Mouse (Mus musculus) lung, embryonic 14.5 days (tissue): ENCODE data around the gene Ptprg. TPM values are rescaled to one million over a fixed set of nuclear protein-coding genes. Genes with fewer than 3 reads are reported as not detected.

ENCODE experiments used
- ATAC-seq: fragments of 200-750 bp; cut with Nextera tagmentation; 2 replicates; pipeline ENCODE4 v1.8.0; 2017; ENCODE audit warnings: mild to moderate bottlenecking, moderate TSS enrichment, moderate library complexity; ENCODE audit not compliant: insufficient read depth
- DNase-seq: peaks from one replicate; pipeline ENCODE4 v3.0.0-alpha.2; 2015
- H3K27ac ChIP-seq: fragments of 300-500 bp; sonication (generic); 2 replicates; pipeline ENCODE4 v1.5.1; 2014; ENCODE audit warnings: low read depth, mild to moderate bottlenecking, moderate library complexity
- H3K27me3 ChIP-seq: fragments of 300-500 bp; sonication (generic); 2 replicates; pipeline ENCODE4 v1.6.1; 2014; ENCODE audit warnings: low read length, control low read depth; ENCODE audit not compliant: insufficient read depth
- H3K36me3 ChIP-seq: fragments of 300-500 bp; sonication (generic); 2 replicates; pipeline ENCODE4 v1.6.1; 2014; ENCODE audit warnings: control low read depth; ENCODE audit not compliant: insufficient read depth
- H3K4me1 ChIP-seq: fragments of 300-500 bp; sonication (generic); 2 replicates; pipeline ENCODE4 v1.6.1; 2014; ENCODE audit warnings: antibody characterized with exemption, control low read depth; ENCODE audit not compliant: insufficient read depth
- H3K4me2 ChIP-seq: fragments of 300-500 bp; sonication (generic); 2 replicates; pipeline ENCODE4 v1.6.1; 2014; ENCODE audit warnings: mild to moderate bottlenecking
- H3K4me3 ChIP-seq: fragments of 300-500 bp; sonication (generic); 2 replicates; pipeline ENCODE4 v1.5.1; 2014; ENCODE audit warnings: low read depth, low read length
- H3K9ac ChIP-seq: fragments of 300-500 bp; sonication (generic); 2 replicates; pipeline ENCODE4 v1.6.1; 2014
- H3K9me3 ChIP-seq: fragments of 300-500 bp; sonication (generic); 2 replicates; pipeline ENCODE4 v1.6.1; 2016; ENCODE audit warnings: low read depth, low read length, control low read depth
- CTCF ChIP-seq: IDR thresholded peaks from 2 replicates; pipeline ENCODE4 v1.5.1; 2016; ENCODE audit warnings: antibody characterized with exemption, low read depth
- WGBS: fragments of 180-500 bp; shearing (Covaris S2); extraction: QIAGEN DNeasy Blood & Tissue Kit; methylation state at CpG from one replicate; pipeline ENCODE4 v1.1.7; 2014; 5-methylcytosine and 5-hydroxymethylcytosine counted together
- polyA plus RNA-seq: library from polyadenylated mRNA; unstranded; fragments of >200 nt; fragmentation: Nextera tagmentation; extraction: Ambion mirVana; gene quantifications from 2 replicates; pipeline ENCODE4 v1.2.1, GENCODE M21; 2014

The Ptprg gene
- polyA plus RNA-seq, 1 experiment from 2014 or later: 43.2 TPM

DNA sequence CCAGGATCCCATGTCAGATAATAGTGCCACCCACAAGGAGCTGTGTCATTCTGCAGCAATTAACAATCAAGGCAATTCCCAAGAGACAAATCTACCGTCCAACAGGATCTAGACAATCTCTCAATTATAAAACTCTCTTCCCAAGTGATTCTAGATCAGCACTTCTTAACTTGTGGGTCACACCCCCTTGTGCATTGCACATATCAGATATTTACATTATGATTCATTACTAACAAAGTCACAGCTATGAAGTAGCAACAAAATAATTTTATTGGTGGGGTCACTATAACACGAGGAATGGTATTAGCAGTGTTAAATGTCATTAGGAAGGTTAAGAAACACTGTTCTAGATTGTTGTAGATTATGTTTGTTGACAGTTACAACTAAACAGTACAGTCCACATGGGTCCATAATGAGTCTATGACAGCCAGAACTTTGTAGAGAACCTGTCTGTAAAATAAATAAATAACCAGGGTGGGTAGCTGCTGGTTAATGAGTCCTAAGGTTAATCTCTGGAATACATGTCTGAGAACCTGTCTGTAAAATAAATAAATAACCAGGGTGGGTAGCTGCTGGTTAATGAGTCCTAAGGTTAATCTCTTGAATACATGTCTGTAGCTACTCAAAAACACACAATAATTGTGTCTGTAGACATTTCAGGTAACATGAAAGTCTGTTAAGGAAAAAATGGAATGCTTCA lies 520.2 kb downstream of the Ptprg start:
- no peak for TF ChIP-seq CTCF
- Histone ChIP-seq H3K27ac (no peak overlapping the region), H3K9ac (no peak overlapping the region), H3K4me3 (no peak overlapping the region), H3K9me3 (no peaks in the 10 kb centered on the region), H3K4me2 (no peak overlapping the region), H3K36me3 (no peaks in the 10 kb centered on the region), H3K4me1 (no peaks in the 10 kb centered on the region), H3K27me3 (no peaks in the 10 kb centered on the region)
- 66% methylated on average over 2 of the region's 2 CpGs for WGBS
- ATAC-seq: no peak
- DNase-seq: no peak

DNA sequence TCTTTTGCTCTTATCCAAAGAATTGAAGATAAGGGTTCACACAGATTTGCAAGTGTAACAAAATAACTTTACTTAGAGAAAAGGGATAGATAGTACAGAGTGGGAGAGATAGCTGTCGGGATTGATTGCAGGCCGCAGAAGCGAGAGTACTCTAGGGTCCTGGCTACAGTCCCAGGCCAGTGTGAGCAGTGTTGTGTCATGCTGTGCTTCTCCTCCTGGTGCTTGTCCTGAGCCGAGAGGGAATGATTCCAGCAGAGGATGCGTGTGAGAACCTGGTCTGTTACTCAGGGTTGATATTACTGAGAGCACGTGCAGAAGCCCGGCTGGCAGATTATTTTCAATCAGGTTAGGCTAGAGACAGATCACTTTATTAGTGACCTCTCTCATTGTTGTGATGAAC lies 523.9 kb downstream of the Ptprg start:
- no peaks in the 10 kb centered on the region for H3K27me3 ChIP-seq
- H3K4me1 ChIP-seq: no peaks in the 10 kb centered on the region
- no peak overlapping the region for H3K4me3 ChIP-seq
- no peaks in the 10 kb centered on the region for H3K36me3 ChIP-seq
- ATAC-seq (no peak), DNase-seq (peak; percentile 41)
- no peak for TF ChIP-seq CTCF
- 0 out of 2 replicates have a peak overlapping the region, but pooled peaks have one; percentile 12 for H3K27ac ChIP-seq
- no peaks in the 10 kb centered on the region for H3K9me3 ChIP-seq
- no peak overlapping the region for H3K9ac ChIP-seq
- H3K4me2 ChIP-seq: no peak overlapping the region
- WGBS: 57% methylated on average over 7 of the region's 7 CpGs

DNA sequence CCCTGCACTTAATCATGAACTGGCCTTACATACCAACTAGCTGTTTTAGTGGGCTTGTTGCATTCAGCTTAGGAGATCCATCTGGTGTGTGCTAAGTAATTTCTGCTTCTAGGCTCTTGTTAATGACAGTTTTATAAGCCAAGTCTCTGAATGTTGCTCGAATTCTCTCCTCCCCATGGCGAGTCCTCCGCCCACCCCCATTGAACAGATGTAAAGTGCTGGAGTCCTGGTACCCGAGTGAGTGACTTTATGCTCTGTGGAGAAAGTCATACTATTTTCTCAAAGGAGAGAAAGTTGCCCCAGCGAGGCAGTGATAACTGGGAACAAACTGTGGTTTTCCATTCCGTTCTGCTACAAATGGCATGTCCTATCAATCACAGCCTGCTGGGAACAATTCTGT lies 525.9 kb downstream of the Ptprg start:
- H3K4me3 ChIP-seq: no peak overlapping the region
- no peaks in the 10 kb centered on the region for H3K4me1 ChIP-seq
- 57% methylated on average over 6 of the region's 6 CpGs for WGBS
- TF ChIP-seq CTCF: no peak
- H3K4me2 ChIP-seq: no peak overlapping the region
- DNase-seq (no peak), ATAC-seq (no peak)
- no peaks in the 10 kb centered on the region for H3K36me3 ChIP-seq
- no peak overlapping the region for H3K27ac ChIP-seq
- no peaks in the 10 kb centered on the region for H3K9me3 ChIP-seq
- H3K9ac ChIP-seq: no peak overlapping the region
- no peaks in the 10 kb centered on the region for H3K27me3 ChIP-seq

DNA sequence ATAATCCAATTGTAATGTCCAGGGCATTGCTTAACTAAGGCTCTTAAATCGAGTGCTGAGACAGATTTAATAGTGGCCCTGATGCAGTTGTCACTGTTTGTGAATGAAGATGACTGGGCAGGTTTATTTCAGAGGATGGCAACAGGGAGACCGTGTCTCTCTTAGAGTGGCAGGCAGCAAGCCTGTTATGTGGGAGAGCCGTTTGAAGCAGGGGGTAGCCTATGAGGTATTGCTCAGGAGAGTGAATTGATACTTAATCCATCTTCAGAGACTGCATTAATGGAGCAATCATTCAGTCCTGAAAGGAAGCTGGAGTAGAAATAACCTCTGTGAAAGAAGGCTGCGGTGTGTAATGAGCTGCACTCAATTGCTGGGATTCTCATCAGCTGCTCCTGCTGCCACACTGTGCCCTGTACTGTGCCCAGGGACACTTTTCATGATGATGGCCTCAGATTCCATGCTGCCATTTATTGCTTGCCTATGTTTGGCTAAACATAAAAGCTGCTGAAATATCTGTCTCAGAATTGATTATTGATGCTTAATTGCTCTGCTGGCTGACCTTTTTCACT lies 526.6 kb downstream of the Ptprg start:
- no peak overlapping the region for H3K4me2 ChIP-seq
- no peaks in the 10 kb centered on the region for H3K9me3 ChIP-seq
- ATAC-seq (no peak), DNase-seq (no peak)
- no peak for TF ChIP-seq CTCF
- no peak overlapping the region for H3K9ac ChIP-seq
- H3K4me3 ChIP-seq: no peak overlapping the region
- H3K27ac ChIP-seq: no peak overlapping the region
- 51% methylated on average over 4 of the region's 4 CpGs for WGBS
- H3K4me1 ChIP-seq: no peaks in the 10 kb centered on the region
- no peaks in the 10 kb centered on the region for H3K27me3 ChIP-seq
- no peaks in the 10 kb centered on the region for H3K36me3 ChIP-seq

DNA sequence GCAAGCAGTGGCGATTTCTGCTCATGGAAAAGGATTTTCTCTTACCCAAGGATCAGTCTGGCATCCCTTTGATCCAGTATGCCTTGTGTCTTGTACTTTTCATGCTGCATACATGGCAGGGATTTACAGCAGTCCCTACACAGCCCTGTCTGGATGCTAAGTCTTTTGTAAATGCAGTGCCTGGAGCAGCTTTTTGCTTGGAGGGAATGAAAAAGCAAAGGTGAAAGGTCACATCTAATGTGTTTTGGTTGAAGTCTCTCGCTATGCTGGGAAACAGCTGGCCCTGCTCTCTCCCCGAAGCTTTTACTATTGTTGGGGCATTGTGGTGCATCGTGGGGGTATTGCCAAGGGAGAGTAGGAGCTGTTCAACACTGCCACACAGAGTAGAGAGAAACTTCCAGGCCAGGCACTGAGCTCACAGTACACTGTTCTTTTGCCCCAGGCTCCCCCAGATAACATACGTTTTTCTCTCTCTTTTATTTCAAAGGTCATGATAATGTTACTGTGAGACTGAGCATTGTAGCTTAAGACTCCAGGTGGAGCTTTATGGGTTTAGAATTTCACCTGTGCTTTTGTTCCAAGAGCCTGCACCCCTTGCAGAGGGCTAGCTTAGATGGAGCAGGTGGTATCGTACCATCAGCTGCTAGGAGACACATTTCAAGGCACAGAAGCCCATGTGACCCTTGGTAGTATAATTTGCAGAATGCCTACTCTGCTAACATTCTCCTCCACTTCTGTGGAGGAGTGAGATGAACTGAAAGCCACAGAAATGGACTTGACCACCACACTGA lies 529.0 kb downstream of the Ptprg start:
- no peak overlapping the region for H3K4me3 ChIP-seq
- H3K9ac ChIP-seq: no peak overlapping the region
- no peak overlapping the region for H3K4me2 ChIP-seq
- TF ChIP-seq CTCF: no peak
- no peak overlapping the region for H3K27ac ChIP-seq
- no peaks in the 10 kb centered on the region for H3K9me3 ChIP-seq
- no peaks in the 10 kb centered on the region for H3K36me3 ChIP-seq
- H3K4me1 ChIP-seq: peaks cover 9% of the 10 kb centered on the region; the same call in 1 of the 2 replicates
- ATAC-seq (peak; percentile 47), DNase-seq (peak; percentile 75)
- 44% methylated on average over 6 of the region's 6 CpGs for WGBS
- no peaks in the 10 kb centered on the region for H3K27me3 ChIP-seq

DNA sequence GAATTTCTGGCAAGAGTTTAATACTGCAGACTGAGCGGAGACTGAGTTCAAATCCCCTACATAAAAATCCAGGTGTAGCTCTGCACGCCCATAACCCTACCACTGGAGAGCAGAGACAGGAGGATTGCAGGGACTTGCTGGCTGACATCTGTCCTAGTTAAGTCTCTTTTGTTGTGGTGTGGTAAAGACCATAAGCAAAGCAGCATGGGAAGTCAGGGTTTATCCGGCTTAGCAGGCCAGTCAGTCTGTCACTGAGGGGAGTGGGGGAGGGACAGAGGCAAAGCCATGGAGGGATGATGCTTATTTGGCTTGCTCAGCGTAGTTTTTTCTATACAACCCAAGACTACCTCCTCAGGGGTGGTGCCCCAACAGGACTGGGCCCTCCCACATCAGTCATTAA lies 530.7 kb downstream of the Ptprg start:
- peaks cover 9% of the 10 kb centered on the region; the same call in 1 of the 2 replicates for H3K4me1 ChIP-seq
- 77% methylated on average over 4 of the region's 4 CpGs for WGBS
- H3K27ac ChIP-seq: no peak overlapping the region
- no peak overlapping the region for H3K4me2 ChIP-seq
- no peak overlapping the region for H3K4me3 ChIP-seq
- DNase-seq (no peak), ATAC-seq (no peak)
- H3K9me3 ChIP-seq: no peaks in the 10 kb centered on the region
- no peaks in the 10 kb centered on the region for H3K36me3 ChIP-seq
- H3K9ac ChIP-seq: no peak overlapping the region
- no peaks in the 10 kb centered on the region for H3K27me3 ChIP-seq
- no peak for TF ChIP-seq CTCF

DNA sequence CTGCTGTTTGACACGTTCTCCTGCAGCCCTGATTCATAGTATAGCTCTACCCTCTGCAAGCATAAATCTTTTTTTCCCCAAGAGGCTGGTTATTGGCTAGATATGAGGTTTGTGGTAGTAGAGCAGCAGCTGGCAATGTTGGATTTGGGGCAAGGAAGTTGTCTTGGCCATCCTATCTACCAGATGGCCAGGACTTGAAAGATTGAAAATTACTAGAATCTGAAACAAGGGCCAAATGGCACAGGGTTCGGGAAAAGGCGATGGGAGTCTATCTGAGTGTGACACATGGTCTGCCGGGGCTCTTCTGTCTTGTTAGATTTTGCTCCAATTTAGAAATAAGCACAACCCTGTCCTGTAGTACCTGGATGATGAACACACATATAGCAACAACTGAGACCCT lies 531.7 kb downstream of the Ptprg start:
- Histone ChIP-seq H3K4me3 (no peak overlapping the region), H3K27me3 (no peaks in the 10 kb centered on the region), H3K36me3 (no peaks in the 10 kb centered on the region), H3K9ac (no peak overlapping the region), H3K4me1 (peaks cover 9% of the 10 kb centered on the region; the same call in 1 of the 2 replicates), H3K4me2 (no peak overlapping the region), H3K9me3 (no peaks in the 10 kb centered on the region), H3K27ac (no peak overlapping the region)
- WGBS: 82% methylated on average over 4 of the region's 4 CpGs
- no peak for ATAC-seq
- TF ChIP-seq CTCF: no peak
- DNase-seq: no peak
